Mouse (Mus musculus): ENCODE data around the gene Ccdc173. TPM values are rescaled to one million over a fixed set of nuclear protein-coding genes. Genes with fewer than 3 reads are reported as not detected.
A peak's percentile ranks its signal among the peaks of the same experiment; 100 is the strongest.

Gene Ccdc173
- total and polyA plus RNA-seq, 2 experiments from 2014 or later: 1.1 to 2.0 TPM

GRCm38 (mm10) chr2:69723519-69723825 is 65.9 kb downstream of the Ccdc173 start:
- under 1% methylated on average over 13 of the region's 13 CpGs for WGBS
- no peak for ATAC-seq (ENCODE audit: low FRiP score)

GRCm38 (mm10) chr2:69722650-69723518 is 66.5 kb downstream of the Ccdc173 start:
- ATAC-seq (ENCODE audit: low FRiP score) (peak; percentile 98), DNase-seq (ENCODE audit: low spot score) (peak; percentile 97)
- under 1% methylated on average over 63 of the region's 91 CpGs for WGBS
- Histone ChIP-seq H3K27me3 (ENCODE audit: insufficient read depth, low read length) (no peaks in the 10 kb centered on the region), H3K27ac (ENCODE audit: low read depth, low read length) (peak overlapping the region; percentile 83), H3K4me3 (ENCODE audit: low read depth, low read length) (peak overlapping the region; percentile 89), H3K4me1 (ENCODE audit: insufficient read depth, low read length) (peaks cover 3% of the 10 kb centered on the region; the same call in 1 of the 2 replicates), H3K9me3 (ENCODE audit: low read length) (no peaks in the 10 kb centered on the region), H3K36me3 (ENCODE audit: insufficient read depth, low read length) (no peaks in the 10 kb centered on the region), H3K4me2 (ENCODE audit: low read depth, low read length, poor library complexity, severe bottlenecking) (peak overlapping the region; percentile 69), H3K9ac (replicated peaks; ENCODE audit: low read length, poor library complexity, severe bottlenecking) (peak overlapping the region; percentile 82)
- TF ChIP-seq CTCF (IDR thresholded peaks at IDR 0.05): no peak

More at GRCm38 (mm10) chr2:69723519-69723825, 65.9 kb downstream of the Ccdc173 start:
- no peak for TF ChIP-seq CTCF (IDR thresholded peaks at IDR 0.05)
- peak; percentile 2 for DNase-seq (ENCODE audit: low spot score)
- Histone ChIP-seq H3K27me3 (ENCODE audit: insufficient read depth, low read length) (no peaks in the 10 kb centered on the region), H3K9ac (replicated peaks; ENCODE audit: low read length, poor library complexity, severe bottlenecking) (peak overlapping the region; percentile 82), H3K36me3 (ENCODE audit: insufficient read depth, low read length) (no peaks in the 10 kb centered on the region), H3K9me3 (ENCODE audit: low read length) (no peaks in the 10 kb centered on the region), H3K4me2 (ENCODE audit: low read depth, low read length, poor library complexity, severe bottlenecking) (peak overlapping the region; percentile 69), H3K4me1 (ENCODE audit: insufficient read depth, low read length) (peaks cover 3% of the 10 kb centered on the region; the same call in 1 of the 2 replicates), H3K4me3 (ENCODE audit: low read depth, low read length) (peak overlapping the region; percentile 89), H3K27ac (ENCODE audit: low read depth, low read length) (peak overlapping the region; percentile 83; the same call in 1 of the 2 replicates)

GRCm38 (mm10) chr2:69722273-69722649 is 67.1 kb downstream of the Ccdc173 start, which contains the start of gene Ppig:
Gene Ppig (plus strand): TSS chr2:69722545.
- Histone ChIP-seq H3K4me2 (ENCODE audit: low read depth, low read length, poor library complexity, severe bottlenecking) (peak within 1 kb of the TSS; percentile 69), H3K4me3 (ENCODE audit: low read depth, low read length) (peak within 1 kb of the TSS; percentile 89), H3K36me3 (ENCODE audit: insufficient read depth, low read length) (no peaks in the 10 kb centered on the region), H3K4me1 (ENCODE audit: insufficient read depth, low read length) (peaks cover 3% of the 10 kb centered on the region; the same call in 1 of the 2 replicates), H3K9me3 (ENCODE audit: low read length) (no peaks in the 10 kb centered on the region), H3K27me3 (ENCODE audit: insufficient read depth, low read length) (no peaks in the 10 kb centered on the region), H3K9ac (replicated peaks; ENCODE audit: low read length, poor library complexity, severe bottlenecking) (peak within 1 kb of the TSS; percentile 82), H3K27ac (ENCODE audit: low read depth, low read length) (peak within 1 kb of the TSS; percentile 83)
- TF ChIP-seq CTCF (IDR thresholded peaks at IDR 0.05): no peak
- 4% methylated on average over 12 of the region's 12 CpGs for WGBS
- peak; percentile 1 for DNase-seq (ENCODE audit: low spot score)
- peak; percentile 31; the same call in 1 of the 2 replicates for ATAC-seq (ENCODE audit: low FRiP score)

GRCm38 (mm10) chr2:69719121-69719520 is 70.3 kb downstream of the Ccdc173 start:
- no peak for ATAC-seq (ENCODE audit: low FRiP score)
- 93% methylated on average over 1 of the region's 1 CpGs for WGBS

GRCm38 (mm10) chr2:69716483-69716882 is 72.9 kb downstream of the Ccdc173 start:
- 81% methylated on average over 3 of the region's 3 CpGs for WGBS
- H3K27ac ChIP-seq (ENCODE audit: low read depth, low read length): no peak overlapping the region
- ATAC-seq (ENCODE audit: low FRiP score) (no peak), DNase-seq (ENCODE audit: low spot score) (no peak)
- H3K27me3 ChIP-seq (ENCODE audit: insufficient read depth, low read length): no peaks in the 10 kb centered on the region
- no peak overlapping the region for H3K9ac ChIP-seq (replicated peaks; ENCODE audit: low read length, poor library complexity, severe bottlenecking)
- H3K36me3 ChIP-seq (ENCODE audit: insufficient read depth, low read length): no peaks in the 10 kb centered on the region
- no peak overlapping the region for H3K4me3 ChIP-seq (ENCODE audit: low read depth, low read length)
- H3K4me2 ChIP-seq (ENCODE audit: low read depth, low read length, poor library complexity, severe bottlenecking): no peak overlapping the region
- H3K9me3 ChIP-seq (ENCODE audit: low read length): no peaks in the 10 kb centered on the region
- no peak for TF ChIP-seq CTCF (IDR thresholded peaks at IDR 0.05)
- H3K4me1 ChIP-seq (ENCODE audit: insufficient read depth, low read length): no peaks in the 10 kb centered on the region

More at GRCm38 (mm10) chr2:69719121-69719520, 70.3 kb downstream of the Ccdc173 start:
- TF ChIP-seq CTCF (IDR thresholded peaks at IDR 0.05): no peak
- no peak overlapping the region for H3K9ac ChIP-seq (replicated peaks; ENCODE audit: low read length, poor library complexity, severe bottlenecking)
- no peak overlapping the region for H3K4me3 ChIP-seq (ENCODE audit: low read depth, low read length)
- H3K4me2 ChIP-seq (ENCODE audit: low read depth, low read length, poor library complexity, severe bottlenecking): no peak overlapping the region
- H3K36me3 ChIP-seq (ENCODE audit: insufficient read depth, low read length): no peaks in the 10 kb centered on the region
- no peak for DNase-seq (ENCODE audit: low spot score)
- no peaks in the 10 kb centered on the region for H3K9me3 ChIP-seq (ENCODE audit: low read length)
- peaks cover 3% of the 10 kb centered on the region; the same call in 1 of the 2 replicates for H3K4me1 ChIP-seq (ENCODE audit: insufficient read depth, low read length)
- H3K27me3 ChIP-seq (ENCODE audit: insufficient read depth, low read length): no peaks in the 10 kb centered on the region
- no peak overlapping the region for H3K27ac ChIP-seq (ENCODE audit: low read depth, low read length)

- Histone ChIP-seq H3K4me2 (ENCODE audit: low read depth, low read length, poor library complexity, severe bottlenecking) (no peak overlapping the region), H3K36me3 (ENCODE audit: insufficient read depth, low read length) (no peaks in the 10 kb centered on the region), H3K27me3 (ENCODE audit: insufficient read depth, low read length) (no peaks in the 10 kb centered on the region), H3K9ac (replicated peaks; ENCODE audit: low read length, poor library complexity, severe bottlenecking) (no peak overlapping the region), H3K9me3 (ENCODE audit: low read length) (no peaks in the 10 kb centered on the region), H3K4me3 (ENCODE audit: low read depth, low read length) (no peak overlapping the region), H3K4me1 (ENCODE audit: insufficient read depth, low read length) (no peaks in the 10 kb centered on the region), H3K27ac (ENCODE audit: low read depth, low read length) (no peak overlapping the region)
- 77% methylated on average over 5 of the region's 5 CpGs for WGBS
- no peak for TF ChIP-seq CTCF (IDR thresholded peaks at IDR 0.05)
- ATAC-seq (ENCODE audit: low FRiP score): no peak
- no peak for DNase-seq (ENCODE audit: low spot score)
Observed at GRCm38 (mm10) chr2:69714126-69714525, 75.2 kb downstream of the Ccdc173 start.

Measured in midbrain, postnatal 0 days (tissue).